Mouse (Mus musculus) spleen, adult 2 months (tissue): ENCODE measurements at regions not wholly inside any gene's neighbourhood (a gene's known extent, or its start where the extent isn't known, plus 50 kb on each side); places are given as distances from the start of the nearest gene placed in this dataset.
"Not testable (repeated sequence)": the region's sequence is repeated elsewhere in the genome, so short reads cannot be mapped to it uniquely, and the experiment has no call there.

Experiments
- CTCF ChIP-seq: fragments of 200-500 bp; IDR thresholded peaks from 2 replicates; pipeline ENCODE4 v1.5.1; 2011; ENCODE audit warnings: mild to moderate bottlenecking, inconsistent platforms; ENCODE audit not compliant: insufficient read depth, insufficient read length, insufficient replicate concordance; ENCODE audit errors: extremely low read depth
- POLR2A ChIP-seq: fragments of 200-500 bp; IDR thresholded peaks from 2 replicates; pipeline ENCODE4 v1.6.1; 2011; ENCODE audit warnings: low read depth, low read length, inconsistent platforms

- not testable (repeated sequence) for TF ChIP-seq CTCF, POLR2A
These were observed 501.7 kb upstream of the Vrk2 start for GRCm38 (mm10) chr11:27095460-27095859.
